Mouse (Mus musculus) lung, adult 2 months (tissue): ENCODE data around the gene Qrich2.

Experiments
- CTCF ChIP-seq: fragments of 200-500 bp; IDR thresholded peaks from 2 replicates; pipeline ENCODE4 v1.5.1; 2011; ENCODE audit warnings: mild to moderate bottlenecking, low read length, control low read depth; ENCODE audit not compliant: insufficient read depth
- POLR2A ChIP-seq: fragments of 200-500 bp; IDR thresholded peaks from 2 replicates; pipeline ENCODE4 v1.6.1; 2011; ENCODE audit warnings: low read depth, mild to moderate bottlenecking, control low read depth, low read length, borderline replicate concordance; ENCODE audit errors: extremely low read depth

DNA sequence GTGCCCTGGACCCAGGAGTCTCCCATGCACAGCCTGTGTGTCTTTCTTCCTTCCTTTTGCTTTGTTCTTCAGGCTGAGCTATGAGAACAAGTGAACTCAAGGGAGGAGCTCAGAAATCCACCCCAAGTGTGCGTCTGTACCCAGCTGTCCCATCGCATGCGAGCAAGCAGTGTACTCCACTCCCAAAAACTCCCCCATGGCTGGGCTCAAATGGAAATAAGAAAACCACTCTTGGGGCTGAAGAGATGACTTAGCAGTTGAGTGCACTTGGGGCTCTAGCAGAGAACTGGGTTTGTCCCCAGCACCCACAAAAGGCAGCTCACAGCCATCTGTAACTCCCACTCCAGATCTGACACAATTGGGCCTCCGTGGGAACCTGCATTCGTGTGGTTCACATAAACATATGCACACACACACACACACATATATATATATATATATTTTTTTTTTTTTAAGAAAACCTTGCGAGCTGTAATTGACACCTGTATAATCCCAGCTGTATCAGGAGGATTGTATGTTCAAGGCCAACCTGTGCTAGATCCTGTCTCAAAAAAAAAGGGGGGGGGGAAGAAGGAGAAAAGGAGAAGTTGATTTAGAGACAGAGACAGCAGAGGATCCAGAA is 47.1 kb downstream of the Qrich2 start:
- TF ChIP-seq POLR2A (no peak), CTCF (no peak)
